Mouse (Mus musculus): ENCODE measurements around the gene Arfgap1. TPM values are rescaled to one million over a fixed set of nuclear protein-coding genes. Genes with fewer than 3 reads are reported as not detected.
A peak's percentile ranks its signal among the peaks of the same experiment; 100 is the strongest.

Arfgap1 gene
- total RNA-seq, 1 experiment: 55.0 TPM

DNA sequence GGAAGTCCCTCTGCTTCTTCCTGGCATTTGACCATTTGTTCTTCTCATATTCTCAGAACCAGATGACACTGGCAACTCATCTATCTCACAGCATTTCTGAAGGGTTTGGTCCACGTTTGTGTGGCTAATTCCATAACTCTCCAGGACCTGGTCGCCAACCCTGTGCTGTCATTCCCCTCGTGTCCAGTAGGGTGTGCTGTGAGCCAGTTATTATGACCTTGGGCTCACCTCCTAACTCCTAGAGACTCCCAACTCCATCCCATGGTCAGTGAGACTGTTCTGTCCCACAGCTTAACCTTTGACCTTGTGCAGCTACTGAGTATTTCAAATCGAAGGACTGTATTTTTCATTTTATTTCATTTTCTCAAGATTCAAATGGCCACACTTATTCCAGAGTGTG is 41.8 kb upstream of the Arfgap1 start:
- TF ChIP-seq CHD2 (IDR thresholded peaks at IDR 0.05; ENCODE audit: low read depth, low read length) (no peak), ZC3H11A (IDR thresholded peaks at IDR 0.05; ENCODE audit: borderline replicate concordance, low read depth, low read length) (peak; percentile 50; the same call in 1 of the 2 replicates)
- Histone ChIP-seq H3K4me1 (ENCODE audit: control insufficient read depth in 2 of 2, insufficient read depth in 2 of 2, low read length in 2 of 2, poor library complexity in 1 of 2) (peaks cover 0 to 3% of the 10 kb centered on the region in 2 experiments; a peak in 1 of 4 replicates), H3K4me3 (ENCODE audit: insufficient read depth in 1 of 2, low read depth in 1 of 2, low read length in 2 of 2, poor library complexity in 1 of 2, severe bottlenecking in 1 of 2) (no peak overlapping the region), H3K9ac (ENCODE audit: insufficient read depth, low read depth, low read length, poor library complexity, severe bottlenecking) (no peak overlapping the region), H3K36me3 (ENCODE audit: control insufficient read depth, insufficient read depth, low read length, poor library complexity, severe bottlenecking) (no peaks in the 10 kb centered on the region), H3K27ac (ENCODE audit: insufficient read depth, low read depth, low read length, poor library complexity, severe bottlenecking) (no peak overlapping the region), H3K9me3 (ENCODE audit: control insufficient read depth, insufficient read depth, low read depth, low read length) (no peaks in the 10 kb centered on the region)
- DNase-seq (ENCODE audit: low read depth, low spot score): peak; percentile 46
- in situ Hi-C loops (cut with MboI; ENCODE audit: low sequenced_read_pairs in 2 of 2, unreplicated experiment in 2 of 2): no loop called here

DNA sequence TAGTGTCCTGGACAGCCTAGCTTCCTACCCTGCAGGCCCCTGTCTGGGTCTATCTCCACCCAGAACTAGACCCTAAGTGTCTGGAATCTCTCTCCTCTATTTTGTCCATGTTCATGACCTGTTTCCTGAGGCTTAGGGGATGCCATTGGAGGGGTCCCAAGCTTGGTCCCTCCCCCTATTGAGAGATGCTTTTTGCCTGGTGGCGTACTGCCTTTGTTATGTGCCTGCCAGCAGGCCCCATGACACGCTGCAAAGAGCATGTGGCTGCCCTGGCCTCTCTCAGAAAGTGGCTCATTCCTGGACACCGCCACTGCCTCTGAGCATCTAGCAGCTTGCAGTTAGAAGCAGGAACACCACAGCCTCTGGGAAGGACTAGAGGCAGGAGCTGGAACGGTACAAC is 38.3 kb upstream of the Arfgap1 start, which contains the start of gene Birc7:
Gene Birc7, plus strand, starts transcription at position 301 of the 400 bp plus-strand sequence.
- H3K36me3 ChIP-seq (ENCODE audit: control insufficient read depth, insufficient read depth, low read length, poor library complexity, severe bottlenecking): no peaks in the 10 kb centered on the region
- H3K27ac ChIP-seq (ENCODE audit: insufficient read depth, low read depth, low read length, poor library complexity, severe bottlenecking): no peak within 1 kb of the TSS
- in situ Hi-C loops (cut with MboI; ENCODE audit: low sequenced_read_pairs in 2 of 2, unreplicated experiment in 2 of 2): no loop called here
- DNase-seq (ENCODE audit: low read depth, low spot score): no peak
- H3K4me3 ChIP-seq (ENCODE audit: insufficient read depth in 1 of 2, low read depth in 1 of 2, low read length in 2 of 2, poor library complexity in 1 of 2, severe bottlenecking in 1 of 2): 0 out of 4 replicates have a peak within 1 kb of the TSS, but pooled peaks of 1 of the 2 experiments have one; percentile 19
- no peak within 1 kb of the TSS for H3K9ac ChIP-seq (ENCODE audit: insufficient read depth, low read depth, low read length, poor library complexity, severe bottlenecking)
- H3K9me3 ChIP-seq (ENCODE audit: control insufficient read depth, insufficient read depth, low read depth, low read length): no peaks in the 10 kb centered on the region
- TF ChIP-seq ZNF384 (IDR thresholded peaks at IDR 0.05; ENCODE audit: low read depth, low read length) (no peak), HCFC1 (IDR thresholded peaks at IDR 0.05; ENCODE audit: borderline replicate concordance, insufficient read depth, low read length) (no peak), CHD2 (IDR thresholded peaks at IDR 0.05; ENCODE audit: low read depth, low read length) (no peak), ZC3H11A (IDR thresholded peaks at IDR 0.05; ENCODE audit: borderline replicate concordance, low read depth, low read length) (no peak), MAFK (IDR thresholded peaks at IDR 0.05; ENCODE audit: insufficient read depth, low read depth, low read length) (no peak)
- H3K4me1 ChIP-seq (ENCODE audit: control insufficient read depth in 2 of 2, insufficient read depth in 2 of 2, low read length in 2 of 2, poor library complexity in 1 of 2): peaks cover 2 to 10% of the 10 kb centered on the region in 2 experiments; a peak in 2 of 4 replicates

DNA sequence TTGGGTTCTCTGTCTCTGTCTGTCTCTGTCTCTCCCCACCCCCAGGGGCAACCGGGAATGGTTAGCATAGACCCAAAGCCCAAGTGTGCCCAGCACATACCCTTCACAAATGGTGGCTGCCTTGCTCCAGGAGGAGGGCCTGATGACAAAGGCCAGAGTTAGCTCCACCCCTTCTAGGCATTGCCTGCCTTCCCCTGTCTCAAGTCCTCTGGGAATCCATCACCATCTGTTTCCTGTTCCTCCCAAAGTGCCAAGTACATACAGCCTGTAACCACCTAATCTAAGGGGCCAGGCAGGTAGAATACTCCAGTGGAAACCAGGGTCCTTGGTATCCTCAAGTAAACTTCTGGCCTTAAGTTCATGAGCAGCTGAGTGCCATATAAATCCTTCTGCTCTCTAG is 34.6 kb upstream of the Arfgap1 start:
- H3K36me3 ChIP-seq (ENCODE audit: control insufficient read depth, insufficient read depth, low read length, poor library complexity, severe bottlenecking): no peaks in the 10 kb centered on the region
- TF ChIP-seq CHD2 (IDR thresholded peaks at IDR 0.05; ENCODE audit: low read depth, low read length): no peak
- no peak for TF ChIP-seq ZC3H11A (IDR thresholded peaks at IDR 0.05; ENCODE audit: borderline replicate concordance, low read depth, low read length)
- no peak for TF ChIP-seq ZNF384 (IDR thresholded peaks at IDR 0.05; ENCODE audit: low read depth, low read length)
- no peak for TF ChIP-seq MAFK (IDR thresholded peaks at IDR 0.05; ENCODE audit: insufficient read depth, low read depth, low read length)
- TF ChIP-seq HCFC1 (IDR thresholded peaks at IDR 0.05; ENCODE audit: borderline replicate concordance, insufficient read depth, low read length): no peak
- no peaks in the 10 kb centered on the region for H3K9me3 ChIP-seq (ENCODE audit: control insufficient read depth, insufficient read depth, low read depth, low read length)
- in situ Hi-C loops (cut with MboI; ENCODE audit: low sequenced_read_pairs in 2 of 2, unreplicated experiment in 2 of 2): no loop called here
- H3K9ac ChIP-seq (ENCODE audit: insufficient read depth, low read depth, low read length, poor library complexity, severe bottlenecking): no peak overlapping the region
- H3K4me1 ChIP-seq (ENCODE audit: control insufficient read depth in 2 of 2, insufficient read depth in 2 of 2, low read length in 2 of 2, poor library complexity in 1 of 2): peaks cover 2 to 10% of the 10 kb centered on the region in 2 experiments; a peak in 2 of 4 replicates
- no peak overlapping the region for H3K27ac ChIP-seq (ENCODE audit: insufficient read depth, low read depth, low read length, poor library complexity, severe bottlenecking)
- DNase-seq (ENCODE audit: low read depth, low spot score): no peak
- H3K4me3 ChIP-seq (ENCODE audit: insufficient read depth in 1 of 2, low read depth in 1 of 2, low read length in 2 of 2, poor library complexity in 1 of 2, severe bottlenecking in 1 of 2): no peak overlapping the region

DNA sequence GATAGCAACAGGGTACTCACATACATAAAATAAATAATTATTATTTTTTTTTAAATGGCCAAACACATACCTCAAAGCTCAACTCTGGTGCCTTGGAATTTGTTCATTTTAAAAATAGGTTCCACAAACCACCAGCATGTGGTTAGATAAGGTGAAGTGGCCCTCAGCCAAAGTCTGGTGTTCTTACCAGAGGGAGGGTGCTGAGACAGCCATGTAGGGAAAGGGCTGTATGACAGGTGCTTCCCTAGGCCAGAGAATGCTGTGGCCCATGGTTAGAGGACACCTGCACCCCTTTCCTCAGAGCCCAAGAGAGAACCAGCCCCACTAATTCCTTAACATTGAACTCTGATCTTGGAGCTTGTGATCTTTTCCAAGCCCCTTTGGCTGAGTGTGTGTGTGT is 26.8 kb upstream of the Arfgap1 start:
- DNase-seq (ENCODE audit: low read depth, low spot score): no peak
- no peaks in the 10 kb centered on the region for H3K4me1 ChIP-seq (ENCODE audit: control insufficient read depth in 2 of 2, insufficient read depth in 2 of 2, low read length in 2 of 2, poor library complexity in 1 of 2)
- H3K36me3 ChIP-seq (ENCODE audit: control insufficient read depth, insufficient read depth, low read length, poor library complexity, severe bottlenecking): no peaks in the 10 kb centered on the region
- H3K9ac ChIP-seq (ENCODE audit: insufficient read depth, low read depth, low read length, poor library complexity, severe bottlenecking): no peak overlapping the region
- in situ Hi-C loops (cut with MboI; ENCODE audit: low sequenced_read_pairs in 2 of 2, unreplicated experiment in 2 of 2): no loop called here
- H3K9me3 ChIP-seq (ENCODE audit: control insufficient read depth, insufficient read depth, low read depth, low read length): no peaks in the 10 kb centered on the region
- no peak for TF ChIP-seq MAFK (IDR thresholded peaks at IDR 0.05; ENCODE audit: insufficient read depth, low read depth, low read length)
- no peak for TF ChIP-seq ZC3H11A (IDR thresholded peaks at IDR 0.05; ENCODE audit: borderline replicate concordance, low read depth, low read length)
- TF ChIP-seq CHD2 (IDR thresholded peaks at IDR 0.05; ENCODE audit: low read depth, low read length): no peak
- no peak overlapping the region for H3K4me3 ChIP-seq (ENCODE audit: insufficient read depth in 1 of 2, low read depth in 1 of 2, low read length in 2 of 2, poor library complexity in 1 of 2, severe bottlenecking in 1 of 2)
- H3K27ac ChIP-seq (ENCODE audit: insufficient read depth, low read depth, low read length, poor library complexity, severe bottlenecking): no peak overlapping the region

DNA sequence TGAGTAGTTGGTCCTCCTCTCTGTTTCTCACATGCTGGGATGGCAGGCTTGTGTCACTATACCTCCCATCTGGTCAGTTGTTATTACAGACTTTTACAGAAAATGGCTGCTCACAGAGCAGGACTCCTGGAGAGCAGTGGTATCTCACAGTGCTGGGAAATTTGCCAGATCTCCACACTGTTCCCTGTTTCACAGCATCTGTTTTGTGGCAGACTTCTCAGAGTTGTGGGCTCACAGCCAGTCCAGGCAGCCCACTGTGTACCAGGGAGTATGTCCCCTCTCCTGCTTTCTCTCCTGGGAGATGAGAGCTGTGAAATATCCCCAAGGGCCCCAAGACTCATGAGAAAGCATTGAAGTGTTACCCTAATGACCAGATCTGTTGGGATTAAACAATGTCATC is 25.2 kb upstream of the Arfgap1 start:
- no peaks in the 10 kb centered on the region for H3K9me3 ChIP-seq (ENCODE audit: control insufficient read depth, insufficient read depth, low read depth, low read length)
- no peaks in the 10 kb centered on the region for H3K36me3 ChIP-seq (ENCODE audit: control insufficient read depth, insufficient read depth, low read length, poor library complexity, severe bottlenecking)
- no peak overlapping the region for H3K27ac ChIP-seq (ENCODE audit: insufficient read depth, low read depth, low read length, poor library complexity, severe bottlenecking)
- no peak for DNase-seq (ENCODE audit: low read depth, low spot score)
- H3K4me3 ChIP-seq (ENCODE audit: insufficient read depth in 1 of 2, low read depth in 1 of 2, low read length in 2 of 2, poor library complexity in 1 of 2, severe bottlenecking in 1 of 2): no peak overlapping the region
- no peak overlapping the region for H3K9ac ChIP-seq (ENCODE audit: insufficient read depth, low read depth, low read length, poor library complexity, severe bottlenecking)
- in situ Hi-C loops (cut with MboI; ENCODE audit: low sequenced_read_pairs in 2 of 2, unreplicated experiment in 2 of 2): no loop called here
- H3K4me1 ChIP-seq (ENCODE audit: control insufficient read depth in 2 of 2, insufficient read depth in 2 of 2, low read length in 2 of 2, poor library complexity in 1 of 2): no peaks in the 10 kb centered on the region
- no peak for TF ChIP-seq MAFK (IDR thresholded peaks at IDR 0.05; ENCODE audit: insufficient read depth, low read depth, low read length)
- no peak for TF ChIP-seq CHD2 (IDR thresholded peaks at IDR 0.05; ENCODE audit: low read depth, low read length)
- TF ChIP-seq HCFC1 (IDR thresholded peaks at IDR 0.05; ENCODE audit: borderline replicate concordance, insufficient read depth, low read length): no peak
- no peak for TF ChIP-seq ZC3H11A (IDR thresholded peaks at IDR 0.05; ENCODE audit: borderline replicate concordance, low read depth, low read length)
- TF ChIP-seq ZNF384 (IDR thresholded peaks at IDR 0.05; ENCODE audit: low read depth, low read length): no peak
